Mouse (Mus musculus) kidney, embryonic 16.5 days (tissue): ENCODE data around the gene Thrb. TPM values are rescaled to one million over a fixed set of nuclear protein-coding genes. Genes with fewer than 3 reads are reported as not detected.

ENCODE experiments used
- ATAC-seq: fragments of 200-750 bp; cut with Nextera tagmentation; 2 replicates; pipeline ENCODE4 v1.8.0; 2017; ENCODE audit warnings: moderate TSS enrichment; ENCODE audit not compliant: low FRiP score, low TSS enrichment
- H3K27ac ChIP-seq: fragments of 300-500 bp; sonication (generic); 2 replicates; pipeline ENCODE4 v1.5.1; 2014; ENCODE audit warnings: low read length
- H3K27me3 ChIP-seq: fragments of 300-500 bp; sonication (generic); 2 replicates; pipeline ENCODE4 v1.6.1; 2014; ENCODE audit warnings: low read length, control low read depth, mixed read lengths; ENCODE audit not compliant: insufficient read depth
- H3K36me3 ChIP-seq: fragments of 300-500 bp; sonication (generic); 2 replicates; pipeline ENCODE4 v1.6.1; 2014; ENCODE audit warnings: low read length, control low read depth, mixed read lengths; ENCODE audit not compliant: insufficient read depth
- H3K4me1 ChIP-seq: fragments of 300-500 bp; sonication (generic); 2 replicates; pipeline ENCODE4 v1.6.1; 2014; ENCODE audit warnings: low read length, control low read depth, mixed read lengths; ENCODE audit not compliant: insufficient read depth
- H3K4me2 ChIP-seq: fragments of 300-500 bp; sonication (generic); replicated peaks from 2 replicates; pipeline ENCODE4 v1.6.1; 2014; ENCODE audit warnings: low read depth, low read length
- H3K4me3 ChIP-seq: fragments of 300-500 bp; sonication (generic); 2 replicates; pipeline ENCODE4 v1.5.1; 2014; ENCODE audit warnings: mild to moderate bottlenecking, low read length
- H3K9ac ChIP-seq: fragments of 300-500 bp; sonication (generic); replicated peaks from 2 replicates; pipeline ENCODE4 v1.6.1; 2014; ENCODE audit warnings: low read length
- H3K9me3 ChIP-seq: fragments of 300-500 bp; sonication (generic); 2 replicates; pipeline ENCODE4 v1.6.1; 2016; ENCODE audit warnings: low read length, control low read depth
- WGBS: fragments of 180-500 bp; shearing (Covaris S2); extraction: QIAGEN DNeasy Blood & Tissue Kit; methylation state at CpG from one replicate; pipeline ENCODE4 v1.1.7; 2014; 5-methylcytosine and 5-hydroxymethylcytosine counted together
- polyA plus RNA-seq: library from polyadenylated mRNA; unstranded; fragments of >200 nt; fragmentation: Nextera tagmentation; extraction: Ambion mirVana; gene quantifications from 2 replicates; pipeline ENCODE4 v1.2.1, GENCODE M21; 2015

Thrb gene
- polyA plus RNA-seq, 1 experiment from 2014 or later, result 2.1 TPM

DNA sequence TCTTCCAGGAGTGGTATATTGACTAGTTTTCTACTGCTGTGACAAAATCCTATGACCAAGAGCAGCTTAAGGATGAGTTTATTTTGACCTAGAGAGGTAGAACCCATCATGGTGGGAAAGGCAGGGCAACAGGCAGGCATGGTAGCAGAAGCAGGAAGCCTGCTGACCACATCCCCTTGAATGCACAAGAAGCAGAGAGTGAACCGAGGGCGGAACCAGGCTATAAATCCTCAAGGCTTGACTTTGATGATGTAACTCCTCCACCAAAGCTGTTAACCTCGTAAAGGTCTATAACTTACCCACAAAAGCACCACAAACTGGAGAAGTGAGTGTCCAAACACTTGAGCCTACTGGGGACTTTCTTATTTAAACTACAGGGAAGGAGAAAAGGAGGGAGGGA lies 251.1 kb downstream of the Thrb start:
- H3K9me3 ChIP-seq, result no peaks in the 10 kb centered on the region
- no peaks in the 10 kb centered on the region for H3K36me3 ChIP-seq
- no peak overlapping the region for H3K4me3 ChIP-seq
- no peak overlapping the region for H3K4me2 ChIP-seq
- no peaks in the 10 kb centered on the region for H3K4me1 ChIP-seq
- no peaks in the 10 kb centered on the region for H3K27me3 ChIP-seq
- ATAC-seq, result no peak
- no peak overlapping the region for H3K9ac ChIP-seq
- WGBS, result 19% methylated on average over 3 of the region's 3 CpGs
- no peak overlapping the region for H3K27ac ChIP-seq

DNA sequence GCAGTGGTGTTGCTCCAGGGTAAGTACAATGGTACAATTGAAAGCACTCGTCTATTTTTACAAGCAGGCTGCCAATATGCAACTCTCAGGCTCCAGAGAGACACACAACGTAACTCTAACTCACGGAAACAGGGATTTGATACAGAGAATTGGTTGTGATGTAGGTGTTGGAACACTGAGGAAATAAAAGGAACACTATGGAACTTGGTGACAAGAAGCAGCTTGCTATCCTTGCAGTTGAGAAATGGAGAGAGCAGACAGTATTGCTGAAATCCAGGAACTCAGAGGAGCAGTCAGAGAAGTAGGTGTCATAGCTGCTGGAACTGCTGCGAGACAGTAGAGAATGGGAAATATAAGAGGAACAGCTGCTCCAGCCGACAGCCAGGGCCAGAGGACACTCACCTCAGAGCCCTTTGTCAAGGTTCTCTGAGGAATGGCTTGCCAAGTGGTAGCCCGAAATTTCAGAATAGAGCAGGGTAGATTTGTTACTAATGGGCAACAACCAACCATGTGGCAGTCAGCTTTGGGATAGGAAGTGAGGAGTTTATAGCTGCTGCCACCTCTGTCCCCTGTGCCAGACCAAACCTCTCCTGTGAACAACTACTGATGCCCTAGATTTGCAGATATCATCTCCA lies 252.6 kb downstream of the Thrb start:
- no peaks in the 10 kb centered on the region for H3K36me3 ChIP-seq
- no peak overlapping the region for H3K27ac ChIP-seq
- H3K4me2 ChIP-seq, result no peak overlapping the region
- H3K27me3 ChIP-seq, result no peaks in the 10 kb centered on the region
- no peak overlapping the region for H3K4me3 ChIP-seq
- 0 out of 2 replicates have a peak, but pooled peaks cover 3% of the 10 kb centered on the region for H3K4me1 ChIP-seq
- WGBS, result 51% methylated on average over 6 of the region's 6 CpGs
- no peak overlapping the region for H3K9ac ChIP-seq
- ATAC-seq, result no peak
- no peaks in the 10 kb centered on the region for H3K9me3 ChIP-seq

- H3K27ac ChIP-seq, result no peak overlapping the region
- H3K27me3 ChIP-seq, result no peaks in the 10 kb centered on the region
- H3K9me3 ChIP-seq, result no peaks in the 10 kb centered on the region
- 82% methylated on average over 2 of the region's 2 CpGs for WGBS
- H3K4me3 ChIP-seq, result no peak overlapping the region
- H3K36me3 ChIP-seq, result no peaks in the 10 kb centered on the region
- no peak overlapping the region for H3K9ac ChIP-seq
- no peak for ATAC-seq
- H3K4me2 ChIP-seq, result no peak overlapping the region
- 0 out of 2 replicates have a peak, but pooled peaks cover 3% of the 10 kb centered on the region for H3K4me1 ChIP-seq
Observed at GRCm38 (mm10) chr14:17915556-17915955, 255.5 kb downstream of the Thrb start.

GRCm38 (mm10) chr14:17916651-17917050 lies 256.6 kb downstream of the Thrb start:
- no peaks in the 10 kb centered on the region for H3K36me3 ChIP-seq
- no peak overlapping the region for H3K9ac ChIP-seq
- WGBS, result 61% methylated on average over 2 of the region's 2 CpGs
- H3K27ac ChIP-seq, result no peak overlapping the region
- ATAC-seq, result 0 out of 2 replicates have a peak, but pooled peaks have one; percentile 16
- H3K4me1 ChIP-seq, result 0 out of 2 replicates have a peak, but pooled peaks cover 3% of the 10 kb centered on the region
- no peaks in the 10 kb centered on the region for H3K27me3 ChIP-seq
- no peaks in the 10 kb centered on the region for H3K9me3 ChIP-seq
- H3K4me2 ChIP-seq, result no peak overlapping the region
- no peak overlapping the region for H3K4me3 ChIP-seq

- no peak overlapping the region for H3K9ac ChIP-seq
- no peaks in the 10 kb centered on the region for H3K36me3 ChIP-seq
- no peaks in the 10 kb centered on the region for H3K9me3 ChIP-seq
- WGBS, result 71% methylated on average over 3 of the region's 3 CpGs
- no peak overlapping the region for H3K4me2 ChIP-seq
- ATAC-seq, result no peak
- H3K4me3 ChIP-seq, result no peak overlapping the region
- H3K4me1 ChIP-seq, result 0 out of 2 replicates have a peak, but pooled peaks cover 3% of the 10 kb centered on the region
- no peak overlapping the region for H3K27ac ChIP-seq
- no peaks in the 10 kb centered on the region for H3K27me3 ChIP-seq
Observed at GRCm38 (mm10) chr14:17917124-17917763, 257.2 kb downstream of the Thrb start.

- Histone ChIP-seq H3K36me3 (no peaks in the 10 kb centered on the region), H3K4me1 (0 out of 2 replicates have a peak, but pooled peaks cover 3% of the 10 kb centered on the region), H3K9ac (no peak overlapping the region), H3K9me3 (no peaks in the 10 kb centered on the region), H3K4me3 (no peak overlapping the region), H3K27me3 (no peaks in the 10 kb centered on the region), H3K4me2 (no peak overlapping the region), H3K27ac (no peak overlapping the region)
- ATAC-seq, result no peak
- WGBS, result 57% methylated on average over 3 of the region's 3 CpGs
Observed at GRCm38 (mm10) chr14:17917899-17918298, 257.8 kb downstream of the Thrb start.

DNA sequence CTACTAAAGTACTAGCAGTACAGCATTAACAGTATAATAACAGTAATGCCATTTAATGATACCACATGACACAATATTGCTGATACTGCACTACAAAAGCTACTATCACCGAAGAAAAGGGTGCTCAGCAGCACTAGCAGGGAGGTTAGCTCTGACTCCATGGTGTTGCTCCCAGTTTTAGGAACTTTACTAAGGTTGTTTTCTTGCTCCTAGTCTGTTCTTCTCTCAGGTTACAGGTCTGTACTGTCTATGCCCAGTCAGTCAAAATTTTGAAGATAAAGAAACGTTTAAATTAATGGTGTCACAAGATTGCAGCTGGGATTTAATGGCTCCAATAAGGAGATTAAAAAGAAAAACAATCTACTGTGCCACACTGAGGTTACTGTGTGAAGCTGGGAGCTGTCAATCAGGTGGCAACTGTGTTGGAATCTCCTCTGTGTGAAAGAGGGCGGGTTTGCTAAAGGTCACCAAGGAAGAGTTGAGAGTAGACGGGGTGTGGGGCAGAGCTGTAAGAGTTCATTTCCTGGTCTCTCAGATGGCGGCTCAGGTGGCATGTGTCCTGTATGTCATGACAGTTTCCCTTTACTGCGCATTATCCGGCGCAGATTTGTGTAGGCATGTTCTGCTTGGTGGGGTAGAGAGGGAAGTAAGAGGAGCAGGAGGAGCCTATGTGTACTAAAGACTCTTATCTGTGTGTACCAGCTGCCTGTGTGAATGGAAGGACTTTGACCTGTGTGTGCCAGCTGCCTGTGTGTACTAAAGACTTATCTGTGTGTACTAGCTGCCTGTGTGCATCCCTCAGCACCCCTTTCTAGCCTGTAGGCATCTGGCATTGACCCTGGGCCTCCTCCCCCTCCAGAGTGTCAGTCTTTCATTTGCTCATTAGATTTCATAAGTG lies 263.0 kb downstream of the Thrb start:
- no peak overlapping the region for H3K4me3 ChIP-seq
- no peaks in the 10 kb centered on the region for H3K4me1 ChIP-seq
- ATAC-seq, result peak; percentile 57
- 44% methylated on average over 8 of the region's 8 CpGs for WGBS
- H3K27me3 ChIP-seq, result no peaks in the 10 kb centered on the region
- H3K27ac ChIP-seq, result no peak overlapping the region
- no peaks in the 10 kb centered on the region for H3K9me3 ChIP-seq
- H3K36me3 ChIP-seq, result no peaks in the 10 kb centered on the region
- H3K4me2 ChIP-seq, result no peak overlapping the region
- no peak overlapping the region for H3K9ac ChIP-seq

DNA sequence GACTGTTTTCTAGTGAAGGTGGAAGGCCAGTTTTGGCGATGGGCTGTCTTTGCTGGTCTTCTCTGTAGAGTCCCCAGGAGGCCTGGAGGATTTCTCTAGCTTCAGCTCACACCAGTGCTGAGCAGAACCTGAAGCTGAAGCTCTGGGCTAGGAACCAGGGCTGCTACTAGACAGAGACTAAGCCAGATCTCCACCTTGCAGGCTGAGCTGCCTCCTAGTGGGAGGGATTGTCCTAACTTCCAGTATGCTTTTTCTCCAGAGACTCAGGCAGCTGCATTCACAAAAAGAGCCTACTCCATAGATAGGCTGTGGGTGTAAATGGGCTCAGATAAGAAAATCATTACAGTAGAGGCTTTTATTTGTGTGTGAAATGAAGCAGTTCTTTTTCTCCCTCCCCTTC lies 267.4 kb downstream of the Thrb start:
- Histone ChIP-seq H3K4me3 (no peak overlapping the region), H3K9me3 (no peaks in the 10 kb centered on the region), H3K36me3 (no peaks in the 10 kb centered on the region), H3K4me2 (no peak overlapping the region), H3K4me1 (no peaks in the 10 kb centered on the region), H3K27ac (no peak overlapping the region), H3K27me3 (no peaks in the 10 kb centered on the region), H3K9ac (no peak overlapping the region)
- 34% methylated on average over 1 of the region's 1 CpGs for WGBS
- ATAC-seq, result peak; percentile 35; the same call in 1 of the 2 replicates

GRCm38 (mm10) chr14:17929585-17929984 lies 269.5 kb downstream of the Thrb start:
- Histone ChIP-seq H3K27ac (no peak overlapping the region), H3K4me1 (no peaks in the 10 kb centered on the region), H3K9ac (no peak overlapping the region), H3K4me3 (no peak overlapping the region), H3K27me3 (no peaks in the 10 kb centered on the region), H3K36me3 (no peaks in the 10 kb centered on the region), H3K9me3 (no peaks in the 10 kb centered on the region), H3K4me2 (no peak overlapping the region)
- 66% methylated on average over 5 of the region's 5 CpGs for WGBS
- ATAC-seq, result no peak
